Mouse (Mus musculus) 416B (cell line): Measurements from ENCODE around the gene Cacna1d.

Experiments
- DNase-seq: peaks from one replicate; pipeline ENCODE4 v3.0.0; 2011; ENCODE audit warnings: low read depth

Gene Cacna1d

DNA sequence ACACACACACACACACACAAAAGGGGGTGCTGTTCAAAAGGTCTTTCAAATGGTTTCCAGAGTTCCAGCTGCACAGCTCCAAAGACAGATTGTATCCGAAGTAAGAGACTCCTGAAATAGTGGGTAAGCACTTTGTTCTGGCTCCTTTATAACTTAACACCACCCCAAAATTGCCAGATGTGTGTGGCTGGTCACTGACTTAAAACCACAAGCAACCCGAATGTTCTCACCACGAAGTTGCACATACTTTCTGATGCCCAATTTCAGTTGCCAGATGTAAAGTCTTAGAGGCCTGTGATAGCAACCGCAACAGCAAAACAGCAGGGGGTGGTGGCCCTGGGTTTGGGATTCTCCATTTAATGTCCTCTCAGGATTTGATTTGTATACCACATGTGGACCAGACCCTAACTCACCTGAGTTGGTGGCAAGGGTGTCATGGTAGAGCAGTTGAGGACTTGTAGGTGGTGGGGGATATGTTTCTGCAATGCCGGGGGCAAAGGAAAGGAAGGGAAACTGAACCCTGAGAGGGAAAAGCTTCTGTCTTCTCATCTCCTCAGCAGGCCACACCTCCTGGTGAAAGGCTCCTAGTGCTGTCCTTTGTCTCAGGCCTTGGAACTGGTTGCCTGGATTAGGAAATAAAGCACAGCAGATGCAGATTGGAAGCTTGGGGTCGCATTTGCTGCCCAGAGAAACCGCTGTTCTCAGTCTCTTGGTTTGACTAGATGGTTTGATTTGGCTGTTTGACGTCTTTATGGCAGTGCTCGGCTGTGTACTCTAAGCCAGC lies 471.3 kb downstream of the Cacna1d start:
- DNase-seq, result peak; percentile 35

GRCm38 (mm10) chr14:30019375-30019774 lies 471.9 kb downstream of the Cacna1d start:
- no peak for DNase-seq

GRCm38 (mm10) chr14:30018846-30019245 lies 472.4 kb downstream of the Cacna1d start:
- DNase-seq, result no peak

DNA sequence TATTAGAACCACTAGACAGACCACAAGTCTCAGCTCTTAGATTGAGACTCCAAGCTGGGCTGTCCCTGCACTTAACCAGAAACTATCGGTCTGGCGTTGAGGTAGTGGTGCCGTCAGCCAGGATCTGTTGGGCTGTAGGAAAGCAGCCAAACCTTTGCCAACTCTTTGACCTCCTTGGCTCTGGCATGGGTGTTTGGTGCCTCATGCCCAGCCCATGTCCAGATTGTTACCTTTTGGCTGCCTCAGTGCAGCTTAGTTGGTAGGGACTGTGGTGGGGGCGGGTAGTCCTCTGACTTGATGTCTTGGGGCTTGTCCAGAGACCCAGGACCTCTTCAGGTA lies 472.8 kb downstream of the Cacna1d start:
- DNase-seq, result no peak

DNA sequence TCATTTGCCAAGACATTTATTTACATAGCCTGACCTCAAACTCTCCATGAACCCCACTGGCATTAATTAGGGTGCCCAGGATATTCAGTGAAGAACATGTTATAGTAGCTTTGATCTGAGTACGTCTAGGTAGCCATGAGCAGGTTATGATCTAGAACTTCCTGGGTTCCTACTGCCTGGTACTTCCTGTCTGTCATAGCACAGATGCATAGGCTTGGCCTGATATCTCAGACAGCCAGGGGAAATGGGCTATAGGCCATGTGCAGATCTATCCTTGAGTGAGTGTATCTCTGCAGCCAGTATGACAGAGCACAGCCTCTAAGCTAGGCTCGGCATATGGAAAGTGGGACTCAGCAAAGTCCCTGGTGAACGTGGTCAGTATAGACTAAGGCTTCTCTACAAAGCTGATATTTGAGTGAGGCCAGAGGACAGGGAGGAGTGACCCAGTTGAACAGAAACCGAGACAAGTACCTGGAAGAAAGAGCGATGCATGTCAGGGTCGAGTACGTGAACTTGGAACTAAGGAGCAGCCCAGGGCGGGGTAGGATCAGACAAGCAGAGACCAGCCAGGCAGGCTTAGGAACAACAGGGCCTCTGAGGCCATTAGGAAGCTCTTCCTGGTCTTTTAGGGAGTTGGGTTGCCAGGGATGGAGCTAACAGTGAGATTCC lies 473.3 kb downstream of the Cacna1d start:
- no peak for DNase-seq

- no peak for DNase-seq
Observed at GRCm38 (mm10) chr14:30016666-30017065, 474.6 kb downstream of the Cacna1d start.

GRCm38 (mm10) chr14:30015008-30015407 lies 476.2 kb downstream of the Cacna1d start:
- DNase-seq, result no peak

DNA sequence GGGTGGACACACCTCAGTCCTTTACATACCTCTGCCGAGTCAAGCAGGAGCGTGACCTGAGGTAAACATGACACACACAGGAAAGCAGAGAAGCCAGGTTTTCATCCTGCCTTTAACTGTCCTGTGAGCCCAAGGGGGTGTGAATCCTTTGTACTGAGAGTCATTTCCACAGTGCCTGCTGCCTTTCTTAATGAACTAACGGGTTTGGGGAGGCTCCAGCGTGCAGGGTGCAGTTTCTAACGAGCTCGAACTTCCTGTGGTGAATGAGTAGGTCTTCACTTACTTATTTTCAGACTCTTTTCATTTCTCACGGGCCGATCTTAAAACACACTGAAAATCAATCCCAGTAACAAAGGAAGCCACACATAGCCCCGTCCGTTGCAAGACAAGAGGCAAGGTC lies 476.8 kb downstream of the Cacna1d start:
- no peak for DNase-seq

GRCm38 (mm10) chr14:30011886-30012560 lies 479.2 kb downstream of the Cacna1d start:
- DNase-seq, result no peak

DNA sequence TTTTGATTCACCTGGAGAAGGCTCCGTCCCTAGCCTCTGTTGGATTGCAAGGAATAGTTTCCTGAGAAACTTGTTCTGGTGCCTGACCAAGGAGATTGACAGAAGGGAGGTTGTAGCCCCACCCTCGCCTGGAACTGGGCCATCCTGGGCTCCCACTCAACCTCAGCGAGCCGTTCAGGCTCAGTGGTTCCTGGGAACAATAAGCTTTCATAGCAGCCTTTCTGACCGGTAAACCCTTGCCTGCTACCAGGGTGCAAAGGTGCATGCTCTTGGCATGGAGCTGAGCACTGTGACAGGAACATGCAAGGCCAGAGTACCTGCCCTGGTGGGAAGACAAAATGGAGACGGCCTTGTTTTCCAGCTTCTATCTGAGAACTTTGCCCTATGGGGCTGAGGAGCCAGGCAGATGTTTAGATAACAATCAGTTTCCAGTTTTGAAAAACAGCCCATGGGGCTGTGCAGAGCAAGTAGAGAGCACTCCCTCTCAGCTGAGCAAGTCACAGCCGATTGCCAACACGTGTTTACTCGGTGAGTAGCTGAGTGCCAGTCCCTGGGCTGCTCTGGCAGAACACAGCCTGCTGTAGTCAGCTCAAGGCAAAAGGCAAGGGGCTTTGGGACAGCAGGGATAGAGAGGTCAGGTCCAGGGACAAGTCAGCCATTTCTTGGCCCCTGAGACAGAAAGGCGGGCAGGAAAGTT lies 481.2 kb downstream of the Cacna1d start:
- DNase-seq, result no peak

GRCm38 (mm10) chr14:30008733-30009575 lies 482.3 kb downstream of the Cacna1d start, which contains the start of the genes Il17rb and Chdh:
Gene Il17rb (minus strand): TSS chr14:30008896.
Gene Chdh (plus strand): TSS chr14:30009023.
- no peak for DNase-seq

- no peak for DNase-seq
Observed at GRCm38 (mm10) chr14:29999475-29999811, 491.8 kb downstream of the Cacna1d start.

GRCm38 (mm10) chr14:29998747-29999474 lies 492.3 kb downstream of the Cacna1d start:
- DNase-seq, result no peak

- DNase-seq, result no peak
Observed at GRCm38 (mm10) chr14:29997345-29997744, 493.9 kb downstream of the Cacna1d start.

DNA sequence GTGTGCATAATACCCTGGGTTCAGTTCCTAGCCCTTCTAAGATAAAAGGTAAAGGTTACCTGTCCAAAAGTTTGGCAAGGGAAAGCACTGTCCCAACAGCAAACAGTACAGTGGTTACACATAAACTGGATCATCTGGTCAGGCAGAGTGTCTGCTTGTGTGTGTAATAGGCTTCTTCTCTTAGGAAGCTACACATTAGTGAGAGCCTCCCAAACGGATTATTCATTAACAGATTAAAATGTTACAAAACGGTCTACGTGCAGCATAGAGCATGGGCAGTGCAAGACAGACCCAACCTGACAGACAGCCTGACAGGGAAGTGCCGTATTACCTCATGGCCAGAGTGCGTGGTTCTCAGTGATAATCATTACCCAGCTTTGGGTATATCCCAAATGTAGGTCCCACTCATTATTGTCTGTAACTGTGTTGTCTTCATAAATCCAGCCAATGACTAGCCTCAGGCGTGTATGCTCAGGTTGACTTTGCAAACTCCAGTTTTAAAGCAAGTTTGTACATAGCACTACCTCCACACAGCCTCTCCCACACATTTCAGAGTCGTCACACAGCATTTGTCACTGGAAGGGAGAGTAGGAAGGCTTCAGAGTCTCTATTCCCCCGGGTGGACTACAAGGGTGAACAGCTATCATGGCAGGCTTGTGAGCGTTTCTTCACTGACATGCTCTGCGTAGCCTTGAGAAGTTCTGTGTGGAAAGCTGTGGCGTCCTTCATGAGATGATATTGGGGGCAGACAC lies 495.1 kb downstream of the Cacna1d start:
- DNase-seq, result no peak

DNA sequence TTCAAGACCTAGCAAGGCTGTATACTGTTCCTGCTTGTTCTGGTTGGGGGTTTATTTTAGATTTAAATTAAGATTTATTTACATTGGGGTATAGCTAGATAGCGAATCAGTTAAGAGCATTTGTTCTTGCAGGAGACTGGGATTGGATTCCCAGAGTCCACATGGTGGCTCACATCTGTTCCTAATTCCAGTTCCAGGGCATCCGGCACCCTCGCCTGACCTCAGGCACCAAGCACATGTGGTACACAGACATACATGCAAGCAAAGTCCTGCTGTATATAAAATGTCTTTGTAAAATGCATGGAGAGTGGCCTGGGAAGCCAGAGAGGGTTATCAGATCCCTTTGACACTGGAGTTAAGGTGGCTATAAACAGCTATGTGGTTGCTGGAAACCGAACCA lies 496.3 kb downstream of the Cacna1d start:
- DNase-seq, result no peak
